Mouse (Mus musculus) E14TG2a.4 (cell line): Measurements from ENCODE around the gene H2-Ob.

Source experiments
- CTCF ChIP-seq: conservative IDR thresholded peaks from 2 replicates; pipeline ENCODE4 v1.5.1; 2014; ENCODE audit warnings: low read length
- POU5F1 ChIP-seq: IDR thresholded peaks from 2 replicates; pipeline ENCODE4 v1.6.1; 2014; ENCODE audit warnings: low read length, borderline replicate concordance

DNA sequence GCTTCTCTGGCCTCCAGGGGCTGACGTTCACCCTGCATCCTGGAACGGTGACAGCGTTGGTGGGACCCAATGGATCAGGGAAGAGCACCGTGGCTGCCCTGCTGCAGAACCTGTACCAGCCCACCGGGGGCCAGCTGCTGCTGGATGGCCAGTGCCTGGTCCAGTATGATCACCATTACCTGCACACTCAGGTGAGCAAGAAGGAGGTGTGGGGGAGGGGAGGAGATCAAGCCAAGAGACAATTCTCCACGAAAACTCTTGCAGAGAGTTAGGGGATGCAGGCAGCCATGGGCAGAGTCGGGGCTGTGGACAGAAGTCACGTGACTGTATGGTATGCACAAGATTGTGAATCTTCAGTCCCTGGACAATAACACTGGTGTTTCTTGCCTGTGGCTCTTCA, 45.2 kb upstream of the H2-Ob start:
- TF ChIP-seq CTCF (no peak), POU5F1 (no peak)
